Mouse (Mus musculus): ENCODE measurements around the gene Cfap97d1. TPM values are rescaled to one million over a fixed set of nuclear protein-coding genes. Genes with fewer than 3 reads are reported as not detected.
A peak's percentile ranks its signal among the peaks of the same experiment; 100 is the strongest.
"Not testable (repeated sequence)": the region's sequence is repeated elsewhere in the genome, so short reads cannot be mapped to it uniquely, and the experiment has no call there.

Cfap97d1 gene
- total and polyA plus RNA-seq, 3 experiments = not detected

- DNase-seq = no peak
These were observed 9.9 kb upstream of the Cfap97d1 start for GRCm38 (mm10) chr11:101974181-101974580.

GRCm38 (mm10) chr11:101974923-101975322 is 9.2 kb upstream of the Cfap97d1 start:
- no peak for DNase-seq

GRCm38 (mm10) chr11:101976949-101977348 is 7.1 kb upstream of the Cfap97d1 start:
- DNase-seq = no peak

GRCm38 (mm10) chr11:101979140-101979539 is 4.9 kb upstream of the Cfap97d1 start:
- DNase-seq = no peak

GRCm38 (mm10) chr11:101980603-101981157 is 3.4 kb upstream of the Cfap97d1 start:
- no peak for DNase-seq

GRCm38 (mm10) chr11:101981850-101982249 is 2.2 kb upstream of the Cfap97d1 start:
- peak; percentile 48 for DNase-seq

GRCm38 (mm10) chr11:101982981-101983411 is 1.1 kb upstream of the Cfap97d1 start:
- DNase-seq = peak; percentile 45

- no peak for DNase-seq
These were observed 603 bp upstream of the Cfap97d1 start for GRCm38 (mm10) chr11:101983431-101983921.

- DNase-seq = not testable (repeated sequence)
These were observed 1.4 kb downstream of the Cfap97d1 start for GRCm38 (mm10) chr11:101985450-101985849.

GRCm38 (mm10) chr11:101985990-101986389 is 1.9 kb downstream of the Cfap97d1 start:
- peak; percentile 86 for DNase-seq

- no peak for DNase-seq
These were observed 2.8 kb downstream of the Cfap97d1 start, which contains the start of gene Dusp3 for GRCm38 (mm10) chr11:101986913-101987312. TSS of gene Dusp3 (minus strand) at chr11:101987013.

GRCm38 (mm10) chr11:101990244-101990643 is 6.2 kb downstream of the Cfap97d1 start:
- DNase-seq = no peak

- no peak for DNase-seq
These were observed 7.7 kb downstream of the Cfap97d1 start for GRCm38 (mm10) chr11:101991813-101992212.

- no peak for DNase-seq
These were observed 8.3 kb downstream of the Cfap97d1 start for GRCm38 (mm10) chr11:101992411-101992810.

GRCm38 (mm10) chr11:101994100-101994499 is 10.0 kb downstream of the Cfap97d1 start:
- no peak for DNase-seq

GRCm38 (mm10) chr11:101995938-101996337 is 11.9 kb downstream of the Cfap97d1 start:
- DNase-seq = no peak

- peak; percentile 28 for DNase-seq
These were observed 14.2 kb downstream of the Cfap97d1 start for GRCm38 (mm10) chr11:101998258-101998657.

- no peak for DNase-seq
These were observed 15.4 kb downstream of the Cfap97d1 start for GRCm38 (mm10) chr11:101999466-101999865.

GRCm38 (mm10) chr11:102004251-102004650 is 20.2 kb downstream of the Cfap97d1 start:
- no peak for DNase-seq

GRCm38 (mm10) chr11:102006271-102006670 is 22.2 kb downstream of the Cfap97d1 start:
- DNase-seq = no peak

GRCm38 (mm10) chr11:102006688-102007087 is 22.6 kb downstream of the Cfap97d1 start:
- no peak for DNase-seq

GRCm38 (mm10) chr11:102008372-102008771 is 24.3 kb downstream of the Cfap97d1 start:
- DNase-seq = no peak

GRCm38 (mm10) chr11:102008954-102009637 is 25.0 kb downstream of the Cfap97d1 start:
- no peak for DNase-seq

GRCm38 (mm10) chr11:102010140-102010539 is 26.1 kb downstream of the Cfap97d1 start:
- DNase-seq = no peak
